Mouse (Mus musculus): ENCODE data around the gene Umps.
A peak's percentile ranks its signal among the peaks of the same experiment; 100 is the strongest.

DNA sequence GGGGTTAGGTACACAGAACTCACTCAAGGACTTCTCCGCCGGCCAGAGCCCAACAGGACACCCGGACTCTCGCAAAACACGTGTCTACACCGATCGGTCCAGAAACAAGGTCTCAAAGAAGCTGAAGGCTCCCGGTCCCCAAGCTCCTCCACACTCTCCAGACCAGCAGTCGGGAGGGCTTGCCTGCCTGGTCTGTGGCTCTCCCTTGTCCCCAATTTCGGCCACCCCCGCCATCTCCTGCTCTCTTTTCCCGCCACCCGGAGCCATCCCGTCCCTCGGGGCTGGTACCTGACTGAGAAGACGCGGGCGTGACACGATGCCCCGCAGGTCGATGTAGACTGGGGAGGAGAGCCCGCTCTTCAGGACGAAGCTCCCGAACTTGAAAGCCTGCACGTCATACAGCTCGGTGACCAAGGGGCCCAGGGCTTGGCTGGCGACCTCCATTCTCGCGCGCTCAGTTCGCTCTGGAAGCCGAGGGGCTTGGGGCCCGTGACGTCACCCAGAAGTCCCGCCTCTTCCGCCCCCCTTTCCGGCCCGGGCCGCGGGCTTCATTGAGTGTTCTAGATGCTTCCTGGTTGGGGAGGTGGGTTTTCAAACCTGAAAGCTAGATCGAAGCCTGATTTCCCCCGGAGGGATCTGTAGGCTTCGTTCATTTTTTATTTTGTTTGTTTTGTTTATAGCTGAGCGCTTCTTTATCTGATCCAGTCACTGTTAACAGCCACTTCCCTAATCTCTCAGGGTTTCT is at the start of gene Umps:
- peak; percentile 67; the same call in 1 of the 2 replicates for TF ChIP-seq POLR2A (IDR thresholded peaks at IDR 0.05; ENCODE audit: borderline replicate concordance, control insufficient read depth, low read depth, low read length)
- TF ChIP-seq CTCF (IDR thresholded peaks at IDR 0.05; ENCODE audit: control insufficient read depth, insufficient read depth, low read length): no peak
